In the genomic region with DNA sequence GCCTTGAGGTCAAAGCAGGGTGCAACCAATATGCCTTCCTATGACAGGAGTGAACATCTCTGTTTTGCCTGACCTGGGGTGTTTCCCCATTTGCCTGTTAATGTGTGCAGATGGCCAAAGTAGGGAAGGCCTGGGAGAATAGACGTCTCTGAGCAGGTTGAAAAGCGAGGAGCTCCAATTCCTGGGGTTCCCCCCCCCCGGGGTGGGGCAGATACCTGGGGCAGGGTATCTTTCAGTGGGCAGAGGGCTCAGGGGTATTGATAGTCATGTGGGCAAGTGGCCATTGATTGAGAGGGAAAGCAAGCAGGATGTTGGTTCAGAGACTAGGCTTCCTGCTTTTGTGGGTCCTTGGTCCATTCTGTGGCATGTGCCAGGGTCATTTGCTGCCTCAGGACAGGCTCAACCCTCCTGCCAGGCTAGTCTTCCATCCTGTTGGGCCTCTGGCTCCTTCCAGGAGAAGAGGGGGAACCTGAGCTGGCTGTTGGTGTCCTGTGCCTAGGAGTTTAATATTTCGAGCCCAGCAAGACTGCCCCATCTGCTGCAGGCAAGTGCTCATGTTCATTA, we compare ENCODE assay signal across 1 mouse cellular context.
A peak's percentile ranks its signal among the peaks of the same experiment; 100 is the strongest.
TF ChIP-seq lines count a peak whose summit lies in the region.

No protein-coding gene starts in this region.

TF ChIP-seq in MEL, 35 proteins besides CTCF, POLR2A, EP300 and RAD21:
- peak; percentile 53; the same call in 1 of the 2 replicates for TF ChIP-seq ETS1 (IDR thresholded peaks at IDR 0.05; ENCODE audit: low read depth, low read length)
- TF ChIP-seq NELFE (IDR thresholded peaks at IDR 0.05; ENCODE audit: low read depth, low read length): no peak
